Mouse (Mus musculus): ENCODE results near the gene Hnrnpf. TPM values are rescaled to one million over a fixed set of nuclear protein-coding genes. Genes with fewer than 3 reads are reported as not detected.

Gene Hnrnpf
- polyA plus RNA-seq, 1 experiment from 2014 or later: 822 TPM

GRCm38 (mm10) chr6:117952330-117952729 lies 52.2 kb downstream of the Hnrnpf start:
- no peak overlapping the region for H3K27ac ChIP-seq (ENCODE audit: low read length)
- H3K36me3 ChIP-seq (ENCODE audit: control insufficient read depth, insufficient read depth, low read length): no peaks in the 10 kb centered on the region; the same call in 1 of the 2 replicates
- no peak overlapping the region for H3K4me3 ChIP-seq (ENCODE audit: low read length)
- no peak overlapping the region for H3K4me2 ChIP-seq (ENCODE audit: low read depth, low read length)
- no peak for ATAC-seq
- H3K9ac ChIP-seq (ENCODE audit: low read depth, low read length): no peak overlapping the region
- no peaks in the 10 kb centered on the region for H3K27me3 ChIP-seq (replicated peaks; ENCODE audit: control insufficient read depth, insufficient read depth, low read length)
- peaks cover 4% of the 10 kb centered on the region; the same call in 1 of the 2 replicates for H3K4me1 ChIP-seq (ENCODE audit: control insufficient read depth, insufficient read depth, low read length)
- H3K9me3 ChIP-seq (ENCODE audit: control insufficient read depth, low read length): 0 out of 2 replicates have a peak, but pooled peaks cover 2% of the 10 kb centered on the region
- WGBS: 90% methylated on average over 4 of the region's 4 CpGs

GRCm38 (mm10) chr6:117956161-117956560 lies 56.0 kb downstream of the Hnrnpf start:
- H3K4me1 ChIP-seq (ENCODE audit: control insufficient read depth, insufficient read depth, low read length): peaks cover 4% of the 10 kb centered on the region; the same call in 1 of the 2 replicates
- WGBS: 62% methylated on average over 6 of the region's 6 CpGs
- ATAC-seq: peak; percentile 63; the same call in 1 of the 2 replicates
- H3K9me3 ChIP-seq (ENCODE audit: control insufficient read depth, low read length): 0 out of 2 replicates have a peak, but pooled peaks cover 2% of the 10 kb centered on the region
- no peak overlapping the region for H3K4me3 ChIP-seq (ENCODE audit: low read length)
- H3K36me3 ChIP-seq (ENCODE audit: control insufficient read depth, insufficient read depth, low read length): no peaks in the 10 kb centered on the region; the same call in 1 of the 2 replicates
- no peak overlapping the region for H3K4me2 ChIP-seq (ENCODE audit: low read depth, low read length)
- no peaks in the 10 kb centered on the region for H3K27me3 ChIP-seq (replicated peaks; ENCODE audit: control insufficient read depth, insufficient read depth, low read length)
- no peak overlapping the region for H3K27ac ChIP-seq (ENCODE audit: low read length)
- no peak overlapping the region for H3K9ac ChIP-seq (ENCODE audit: low read depth, low read length)

DNA sequence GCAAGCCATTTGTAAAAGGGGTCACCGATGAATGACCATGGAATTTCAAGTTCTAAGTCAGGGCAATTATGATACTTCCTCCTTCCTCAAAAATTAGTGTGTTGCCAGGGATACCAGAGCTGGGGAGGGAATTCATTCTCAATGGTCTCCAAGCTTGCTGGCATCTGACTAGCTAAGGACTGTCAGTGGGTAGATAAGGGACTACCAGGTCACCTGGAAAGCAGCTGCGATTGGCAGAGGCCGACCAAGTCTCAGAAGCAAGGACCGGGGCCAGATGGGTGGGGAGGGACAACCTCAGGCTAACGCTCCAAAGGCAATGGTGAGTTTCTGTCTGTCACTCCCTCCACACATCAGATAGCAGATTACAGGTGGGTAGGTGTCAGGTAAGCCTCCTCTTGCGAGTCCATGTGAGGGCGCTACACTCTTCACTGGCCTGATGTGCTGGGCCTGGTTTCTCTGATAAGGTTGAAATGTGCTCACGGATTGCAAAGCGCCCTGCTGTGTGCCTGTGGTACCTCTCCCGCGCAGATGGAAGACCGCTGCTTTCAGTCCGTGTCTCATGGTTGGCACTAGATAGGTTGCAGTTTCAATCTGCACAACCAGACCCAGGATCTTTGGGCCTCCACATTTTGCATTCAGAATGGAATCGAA lies 56.9 kb downstream of the Hnrnpf start:
- 0 out of 2 replicates have a peak overlapping the region, but pooled peaks have one; percentile 9 for H3K4me2 ChIP-seq (ENCODE audit: low read depth, low read length)
- no peaks in the 10 kb centered on the region for H3K27me3 ChIP-seq (replicated peaks; ENCODE audit: control insufficient read depth, insufficient read depth, low read length)
- H3K27ac ChIP-seq (ENCODE audit: low read length): no peak overlapping the region
- H3K4me1 ChIP-seq (ENCODE audit: control insufficient read depth, insufficient read depth, low read length): peaks cover 4% of the 10 kb centered on the region; the same call in 1 of the 2 replicates
- no peak overlapping the region for H3K9ac ChIP-seq (ENCODE audit: low read depth, low read length)
- ATAC-seq: 0 out of 2 replicates have a peak, but pooled peaks have one; percentile 18
- H3K9me3 ChIP-seq (ENCODE audit: control insufficient read depth, low read length): 0 out of 2 replicates have a peak, but pooled peaks cover 2% of the 10 kb centered on the region
- no peaks in the 10 kb centered on the region; the same call in 1 of the 2 replicates for H3K36me3 ChIP-seq (ENCODE audit: control insufficient read depth, insufficient read depth, low read length)
- no peak overlapping the region for H3K4me3 ChIP-seq (ENCODE audit: low read length)
- 14% methylated on average over 14 of the region's 14 CpGs for WGBS

GRCm38 (mm10) chr6:117963201-117963600 lies 63.1 kb downstream of the Hnrnpf start:
- H3K27ac ChIP-seq (ENCODE audit: low read length): no peak overlapping the region
- no peaks in the 10 kb centered on the region for H3K9me3 ChIP-seq (ENCODE audit: control insufficient read depth, low read length)
- no peak overlapping the region for H3K9ac ChIP-seq (ENCODE audit: low read depth, low read length)
- 84% methylated on average over 3 of the region's 3 CpGs for WGBS
- no peaks in the 10 kb centered on the region for H3K4me1 ChIP-seq (ENCODE audit: control insufficient read depth, insufficient read depth, low read length)
- no peak overlapping the region for H3K4me3 ChIP-seq (ENCODE audit: low read length)
- no peak overlapping the region for H3K4me2 ChIP-seq (ENCODE audit: low read depth, low read length)
- ATAC-seq: no peak
- H3K27me3 ChIP-seq (replicated peaks; ENCODE audit: control insufficient read depth, insufficient read depth, low read length): no peaks in the 10 kb centered on the region
- no peaks in the 10 kb centered on the region for H3K36me3 ChIP-seq (ENCODE audit: control insufficient read depth, insufficient read depth, low read length)

DNA sequence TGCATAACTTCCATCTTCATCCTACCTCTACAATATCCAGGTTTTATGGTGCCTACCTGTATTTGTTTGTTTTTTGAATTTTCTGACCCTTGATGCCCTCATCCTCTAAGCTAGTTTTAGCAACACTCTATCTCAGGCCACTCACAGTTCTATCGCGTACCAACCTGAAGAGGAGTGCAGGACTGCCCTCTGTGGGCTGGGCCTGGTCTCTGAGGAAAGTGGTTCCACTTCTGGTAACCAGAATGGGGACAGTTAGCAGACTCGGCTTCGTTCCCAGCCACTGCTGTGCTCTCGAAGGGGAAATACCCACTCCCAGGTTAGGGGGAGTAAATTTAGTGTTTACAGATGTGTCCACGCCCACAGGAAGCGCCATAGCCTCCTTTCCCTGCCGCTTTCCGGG lies 66.6 kb downstream of the Hnrnpf start:
- Histone ChIP-seq H3K4me1 (ENCODE audit: control insufficient read depth, insufficient read depth, low read length) (no peaks in the 10 kb centered on the region), H3K36me3 (ENCODE audit: control insufficient read depth, insufficient read depth, low read length) (no peaks in the 10 kb centered on the region), H3K27ac (ENCODE audit: low read length) (no peak overlapping the region), H3K4me2 (ENCODE audit: low read depth, low read length) (no peak overlapping the region), H3K9me3 (ENCODE audit: control insufficient read depth, low read length) (no peaks in the 10 kb centered on the region), H3K9ac (ENCODE audit: low read depth, low read length) (no peak overlapping the region), H3K27me3 (replicated peaks; ENCODE audit: control insufficient read depth, insufficient read depth, low read length) (no peaks in the 10 kb centered on the region), H3K4me3 (ENCODE audit: low read length) (no peak overlapping the region)
- WGBS: 30% methylated on average over 9 of the region's 9 CpGs
- no peak for ATAC-seq

Small RNA genes lying within 50 kb of the gene (microRNA-seq; reads per million reads assigned to microRNA genes)
- gene Gm25535: not detected

Other genes with a start within 250 kb of the Hnrnpf start
- 76.2 and 85.9 TPM in 2 replicates for gene Zfp637, start 59.1 kb upstream of the Hnrnpf start, polyA plus RNA-seq (2015; fragmentation: Nextera tagmentation; extraction: Ambion mirVana)
- gene Zfp239, start 38.2 kb upstream of the Hnrnpf start, polyA plus RNA-seq (2015; fragmentation: Nextera tagmentation; extraction: Ambion mirVana): 3.7 and 5.4 TPM in 2 replicates
- gene Fxyd4, start 37.4 kb downstream of the Hnrnpf start, polyA plus RNA-seq (2015; fragmentation: Nextera tagmentation; extraction: Ambion mirVana): 1.2 and 2.0 TPM in 2 replicates
- gene Rasgef1a, start 111.1 kb downstream of the Hnrnpf start, polyA plus RNA-seq (2015; fragmentation: Nextera tagmentation; extraction: Ambion mirVana): 0.21 and 0.37 TPM in 2 replicates
- gene Csgalnact2, start 238.8 kb downstream of the Hnrnpf start, polyA plus RNA-seq (2015; fragmentation: Nextera tagmentation; extraction: Ambion mirVana): 8.6 and 9.3 TPM in 2 replicates

All from intestine, embryonic 16.5 days (tissue).